Mouse (Mus musculus): ENCODE results near the gene Vmn1r220. TPM values are rescaled to one million over a fixed set of nuclear protein-coding genes. Genes with fewer than 3 reads are reported as not detected.
"Not testable (repeated sequence)": the region's sequence is repeated elsewhere in the genome, so short reads cannot be mapped to it uniquely, and the experiment has no call there.

The Vmn1r220 gene
- polyA plus RNA-seq (2015; fragmentation: Nextera tagmentation; extraction: Ambion mirVana) = not detected in 2 replicates

DNA sequence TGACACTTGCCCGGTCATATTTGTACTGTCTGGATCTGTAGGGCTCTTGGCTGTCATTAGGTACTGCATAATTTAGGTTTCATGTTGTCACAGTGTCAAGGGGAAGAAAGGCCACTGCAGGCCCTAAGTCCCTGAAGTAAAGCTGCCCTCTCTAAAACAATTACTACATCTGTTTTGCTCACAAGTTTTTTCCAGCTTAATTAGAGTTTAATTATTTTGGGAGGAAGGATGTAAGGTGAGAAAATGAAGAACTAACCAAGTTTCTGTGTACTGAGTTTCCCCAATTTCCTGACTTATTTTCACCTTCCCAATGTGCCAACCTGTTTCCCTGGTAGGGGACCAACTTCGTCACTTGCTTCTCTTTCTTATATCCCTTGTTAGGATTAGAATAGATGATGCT, at the start of gene Vmn1r220:
TSS of gene Vmn1r220 (minus strand) at position 101 of the 400 bp plus-strand sequence.
- WGBS = 85% methylated on average over 2 of the region's 2 CpGs
- no peak within 1 kb of the TSS for H3K9ac ChIP-seq
- H3K9me3 ChIP-seq = no peaks in the 10 kb centered on the region
- no peak within 1 kb of the TSS for H3K27ac ChIP-seq
- no peak within 1 kb of the TSS for H3K4me3 ChIP-seq (replicated peaks)
- H3K4me1 ChIP-seq = no peaks in the 10 kb centered on the region
- H3K36me3 ChIP-seq = no peaks in the 10 kb centered on the region
- ATAC-seq (ENCODE audit: insufficient read depth, low FRiP score, low read depth) = no peak
- no peaks in the 10 kb centered on the region for H3K27me3 ChIP-seq (replicated peaks)
- H3K4me2 ChIP-seq = no peak within 1 kb of the TSS

DNA sequence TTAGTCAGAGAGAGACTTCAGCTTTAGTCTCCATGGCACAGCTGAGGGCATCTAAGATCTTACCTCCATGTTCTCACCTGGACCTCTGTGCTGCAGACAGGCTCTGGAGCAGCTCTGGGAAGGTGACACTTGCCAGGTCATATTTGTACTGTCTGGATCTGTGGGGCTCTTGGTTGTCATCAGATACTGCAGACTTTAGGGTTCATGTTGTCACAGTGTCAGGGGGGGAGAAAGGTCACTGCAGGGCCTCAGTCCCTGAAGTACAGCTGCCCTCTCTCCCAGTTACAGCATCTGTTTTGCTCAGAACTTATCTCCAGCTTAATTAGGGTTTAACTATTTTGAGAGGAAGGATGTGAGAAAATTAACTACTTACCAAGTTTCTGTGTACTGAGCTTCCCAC, 48.1 kb upstream of the Vmn1r220 start, which contains the start of gene Vmn1r222:
TSS of gene Vmn1r222 (minus strand) at position 101 of the 400 bp plus-strand sequence.
- H3K9ac ChIP-seq; H3K9me3 ChIP-seq; H3K4me1 ChIP-seq; H3K27ac ChIP-seq; ATAC-seq (ENCODE audit: insufficient read depth, low FRiP score, low read depth); H3K4me2 ChIP-seq; H3K36me3 ChIP-seq; H3K27me3 ChIP-seq (replicated peaks); H3K4me3 ChIP-seq (replicated peaks): not testable (repeated sequence)

DNA sequence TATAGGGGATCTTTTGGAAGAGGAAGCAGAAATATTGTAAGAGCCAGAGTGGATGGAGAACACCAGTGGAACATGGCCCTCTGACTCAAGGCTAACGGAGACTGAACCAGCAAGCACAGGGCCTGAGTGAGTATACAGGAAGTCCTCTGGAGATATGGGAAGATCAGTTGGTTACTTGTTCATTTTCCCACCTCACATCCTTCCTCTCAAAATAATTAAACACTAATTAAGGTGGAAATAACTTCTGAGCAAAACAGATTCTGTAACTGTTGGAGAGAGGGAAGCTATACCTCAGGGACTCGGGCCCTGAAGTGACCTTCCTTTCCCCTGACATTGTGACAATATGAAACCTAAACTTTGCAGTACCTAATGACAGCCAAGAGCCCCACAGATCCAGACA, 26.1 kb upstream of the Vmn1r220 start, which contains the start of gene Vmn1r221:
TSS of gene Vmn1r221 (plus strand) at position 301 of the 400 bp plus-strand sequence.
- WGBS = 70% methylated on average over 2 of the region's 2 CpGs
- not testable (repeated sequence) for H3K4me3 ChIP-seq (replicated peaks); H3K36me3 ChIP-seq; H3K9me3 ChIP-seq; H3K27ac ChIP-seq; H3K4me1 ChIP-seq; H3K9ac ChIP-seq; H3K27me3 ChIP-seq (replicated peaks); H3K4me2 ChIP-seq; ATAC-seq (ENCODE audit: insufficient read depth, low FRiP score, low read depth)

DNA sequence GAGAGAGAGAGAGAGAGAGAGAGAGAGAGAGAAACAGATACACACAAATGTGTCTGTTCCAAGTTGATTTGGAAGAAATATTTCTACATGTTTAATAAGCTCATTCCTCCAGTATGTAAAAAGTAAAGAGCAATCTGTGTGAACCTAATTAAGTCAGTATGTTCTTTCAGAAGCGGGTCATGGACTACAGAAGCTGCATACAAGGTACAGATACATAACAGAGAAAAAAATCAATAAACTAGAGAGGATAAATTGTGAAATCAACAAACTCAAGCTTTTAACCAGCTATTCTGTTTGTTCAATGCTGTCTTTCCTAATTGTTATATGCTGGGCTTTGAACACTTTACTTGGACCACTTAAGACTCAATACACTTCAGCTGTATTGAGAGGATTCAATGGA, 16.1 kb upstream of the Vmn1r220 start:
- not testable (repeated sequence) for H3K9me3 ChIP-seq; H3K36me3 ChIP-seq; H3K27ac ChIP-seq; H3K4me1 ChIP-seq; ATAC-seq (ENCODE audit: insufficient read depth, low FRiP score, low read depth); H3K9ac ChIP-seq; H3K27me3 ChIP-seq (replicated peaks); H3K4me2 ChIP-seq; H3K4me3 ChIP-seq (replicated peaks)
- 71% methylated on average over 1 of the region's 1 CpGs for WGBS

DNA sequence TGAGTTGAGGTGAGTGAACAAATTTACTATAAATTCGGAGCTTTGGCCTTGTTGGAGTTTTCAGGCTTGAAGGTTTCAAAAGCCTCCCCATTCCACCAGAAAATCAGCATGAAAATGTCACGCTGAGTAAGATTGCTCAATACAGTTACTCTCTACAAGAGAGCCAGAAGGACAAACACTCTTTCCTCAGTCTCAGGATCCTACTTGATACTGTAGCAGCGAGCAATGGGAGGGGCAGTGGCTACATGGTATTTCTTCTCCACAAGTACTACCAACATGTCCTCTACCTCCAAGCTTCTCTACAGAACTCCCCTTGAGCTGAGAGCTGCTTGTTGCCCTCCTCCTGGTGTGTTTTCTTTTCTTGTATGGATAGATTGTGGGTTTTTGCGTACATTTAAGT, 21.3 kb downstream of the Vmn1r220 start:
- 82% methylated on average over 4 of the region's 4 CpGs for WGBS
- ATAC-seq (ENCODE audit: insufficient read depth, low FRiP score, low read depth) = not testable (repeated sequence)

DNA sequence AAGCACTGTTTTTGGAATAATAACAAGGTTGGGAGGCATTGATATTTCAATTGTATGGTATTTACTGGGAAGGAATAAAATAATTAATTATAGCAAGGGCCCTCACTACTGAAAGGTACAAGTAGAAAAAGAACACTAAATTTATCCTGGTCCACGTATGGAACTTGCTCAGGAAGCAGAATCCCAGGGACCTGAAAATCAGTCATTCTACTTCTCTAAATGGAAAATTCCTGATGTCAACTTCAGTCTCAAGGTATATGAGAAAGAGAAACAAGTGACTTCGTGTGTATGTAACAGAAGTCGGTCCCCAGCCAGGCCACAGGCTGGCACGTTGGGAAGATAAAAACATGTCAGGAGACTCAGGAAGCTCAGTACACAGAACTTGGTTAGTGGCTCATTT, 28.8 kb downstream of the Vmn1r220 start, which contains the start of gene Vmn1r219:
TSS of gene Vmn1r219 (plus strand) at position 301 of the 400 bp plus-strand sequence.
- H3K9ac ChIP-seq = no peak within 1 kb of the TSS
- 74% methylated on average over 4 of the region's 4 CpGs for WGBS
- no peak for ATAC-seq (ENCODE audit: insufficient read depth, low FRiP score, low read depth)
- no peaks in the 10 kb centered on the region for H3K9me3 ChIP-seq
- H3K4me3 ChIP-seq (replicated peaks) = no peak within 1 kb of the TSS
- no peak within 1 kb of the TSS for H3K27ac ChIP-seq
- no peak within 1 kb of the TSS for H3K4me2 ChIP-seq
- H3K36me3 ChIP-seq = no peaks in the 10 kb centered on the region
- H3K27me3 ChIP-seq (replicated peaks) = no peaks in the 10 kb centered on the region
- H3K4me1 ChIP-seq = no peaks in the 10 kb centered on the region

More for the DNA sequence above, 21.3 kb downstream of the Vmn1r220 start:
- H3K36me3 ChIP-seq; H3K4me2 ChIP-seq; H3K4me1 ChIP-seq; H3K4me3 ChIP-seq (replicated peaks); H3K27ac ChIP-seq; H3K9ac ChIP-seq; H3K9me3 ChIP-seq; H3K27me3 ChIP-seq (replicated peaks): not testable (repeated sequence)

DNA sequence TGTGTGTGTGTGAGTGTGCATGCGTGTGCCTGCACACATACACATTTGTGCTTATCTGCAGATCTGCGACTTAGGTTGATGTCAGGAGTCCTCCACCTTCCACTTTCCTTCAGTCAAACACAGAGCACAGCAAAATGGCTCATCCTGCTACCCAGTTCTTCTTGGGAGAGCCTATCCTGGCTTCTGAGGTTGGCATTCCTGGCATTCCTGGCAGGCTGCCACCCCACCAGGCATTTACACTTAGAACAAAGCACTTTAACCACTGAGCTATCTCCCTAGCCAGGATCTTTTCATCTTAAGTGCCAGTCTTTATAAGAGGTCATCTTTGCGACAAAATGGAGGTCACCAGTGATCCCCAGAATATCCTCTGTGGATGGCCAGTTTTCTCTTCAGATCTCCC, 29.9 kb downstream of the Vmn1r220 start:
- Histone ChIP-seq H3K4me2 (no peak overlapping the region), H3K36me3 (no peaks in the 10 kb centered on the region)

DNA sequence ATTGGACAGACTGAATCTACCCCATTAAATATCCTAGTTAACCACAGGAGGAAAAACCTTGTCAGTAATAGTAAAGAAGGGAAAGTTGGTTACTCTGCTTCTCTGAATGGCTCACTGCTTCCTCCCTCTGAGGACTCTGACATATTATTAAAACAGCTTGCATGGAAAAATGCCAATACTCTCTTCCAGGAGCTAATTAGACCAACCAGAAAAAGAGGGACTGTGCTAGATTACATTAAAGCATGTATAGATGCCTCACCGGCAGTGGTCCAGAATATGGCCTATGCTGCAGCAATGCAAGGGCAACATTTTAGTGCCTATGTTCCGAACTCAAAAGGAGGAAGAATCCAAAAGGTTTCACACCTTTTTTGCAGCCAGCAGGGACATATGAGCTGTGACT, 48.9 kb downstream of the Vmn1r220 start:
- H3K27me3 ChIP-seq (replicated peaks) = no peaks in the 10 kb centered on the region
- WGBS = 83% methylated on average over 2 of the region's 2 CpGs
- H3K9me3 ChIP-seq = no peaks in the 10 kb centered on the region
- no peak overlapping the region for H3K9ac ChIP-seq
- H3K4me1 ChIP-seq = no peaks in the 10 kb centered on the region
- H3K27ac ChIP-seq = no peak overlapping the region
- ATAC-seq (ENCODE audit: insufficient read depth, low FRiP score, low read depth) = no peak
- H3K4me3 ChIP-seq (replicated peaks) = no peak overlapping the region
- no peaks in the 10 kb centered on the region for H3K36me3 ChIP-seq
- H3K4me2 ChIP-seq = no peak overlapping the region

More for the DNA sequence above, 29.9 kb downstream of the Vmn1r220 start:
- H3K4me1 ChIP-seq = no peaks in the 10 kb centered on the region
- no peaks in the 10 kb centered on the region for H3K27me3 ChIP-seq (replicated peaks)
- no peak overlapping the region for H3K27ac ChIP-seq
- H3K9me3 ChIP-seq = no peaks in the 10 kb centered on the region
- no peak overlapping the region for H3K9ac ChIP-seq
- H3K4me3 ChIP-seq (replicated peaks) = no peak overlapping the region
- 50% methylated on average over 3 of the region's 3 CpGs for WGBS
- no peak for ATAC-seq (ENCODE audit: insufficient read depth, low FRiP score, low read depth)

DNA sequence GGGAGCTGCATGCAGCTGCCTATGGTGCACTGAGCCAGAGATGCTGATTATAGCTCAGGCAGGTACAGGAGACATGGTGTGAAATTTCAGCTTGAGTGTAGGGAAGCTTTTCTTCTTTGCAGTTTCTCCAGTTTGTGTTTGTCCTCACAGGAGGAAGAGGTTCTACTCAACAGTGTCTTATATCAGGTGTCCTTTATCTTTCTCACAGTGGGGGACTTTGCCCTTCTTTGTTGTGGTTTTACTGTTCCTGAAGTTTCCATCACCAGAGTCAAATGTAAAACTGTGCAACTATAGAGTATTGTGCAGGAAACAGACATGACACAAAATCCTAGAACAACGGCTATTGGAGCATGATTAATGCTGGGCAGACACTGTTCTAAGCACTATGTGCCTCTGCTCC, 54.3 kb downstream of the Vmn1r220 start:
- H3K9ac ChIP-seq = no peak overlapping the region
- no peak for ATAC-seq (ENCODE audit: insufficient read depth, low FRiP score, low read depth)
- H3K4me2 ChIP-seq = no peak overlapping the region
- no peak overlapping the region for H3K4me3 ChIP-seq (replicated peaks)
- no peaks in the 10 kb centered on the region for H3K4me1 ChIP-seq
- H3K9me3 ChIP-seq = no peaks in the 10 kb centered on the region
- H3K36me3 ChIP-seq = no peaks in the 10 kb centered on the region
- H3K27ac ChIP-seq = no peak overlapping the region
- WGBS = 59% methylated on average over 1 of the region's 1 CpGs
- no peaks in the 10 kb centered on the region for H3K27me3 ChIP-seq (replicated peaks)

DNA sequence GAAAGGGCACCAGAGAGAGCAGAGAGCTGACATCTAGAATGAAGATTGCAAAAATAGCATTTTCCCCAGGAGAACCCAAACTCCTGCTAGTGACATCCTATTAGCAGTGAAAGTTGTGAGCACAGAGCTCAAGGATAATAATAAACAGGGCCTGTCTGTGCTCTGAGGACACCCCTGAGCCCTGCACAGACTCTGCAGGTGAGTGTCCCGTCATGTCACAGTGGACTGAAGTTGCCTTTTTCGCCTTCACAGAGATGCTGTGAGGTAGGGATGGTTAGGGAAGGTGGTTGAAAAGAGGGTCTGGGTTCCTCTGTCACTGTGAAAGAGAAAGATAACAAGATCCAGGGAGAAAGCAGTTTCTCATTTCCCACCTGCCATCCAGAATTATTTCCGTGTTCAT, 54.7 kb downstream of the Vmn1r220 start, which contains the start of gene Vmn1r218:
TSS of gene Vmn1r218 (plus strand) at position 57 of the 400 bp plus-strand sequence.
- no peak within 1 kb of the TSS for H3K9ac ChIP-seq
- H3K27ac ChIP-seq = no peak within 1 kb of the TSS
- no peaks in the 10 kb centered on the region for H3K36me3 ChIP-seq
- H3K4me2 ChIP-seq = no peak within 1 kb of the TSS
- H3K9me3 ChIP-seq = no peaks in the 10 kb centered on the region
- H3K4me3 ChIP-seq (replicated peaks) = no peak within 1 kb of the TSS
- no peaks in the 10 kb centered on the region for H3K4me1 ChIP-seq
- 69% methylated on average over 3 of the region's 3 CpGs for WGBS
- no peak for ATAC-seq (ENCODE audit: insufficient read depth, low FRiP score, low read depth)
- no peaks in the 10 kb centered on the region for H3K27me3 ChIP-seq (replicated peaks)

Other genes starting within 250 kb of the Vmn1r220 start
- not detected in 2 replicates for gene Vmn1r213, start 180.3 kb downstream of the Vmn1r220 start, polyA plus RNA-seq (2015; fragmentation: Nextera tagmentation; extraction: Ambion mirVana)
- gene Vmn1r214, start 157.6 kb downstream of the Vmn1r220 start, polyA plus RNA-seq (2015; fragmentation: Nextera tagmentation; extraction: Ambion mirVana) = not detected in 2 replicates
- not detected in 2 replicates for gene Vmn1r215, start 120.0 kb downstream of the Vmn1r220 start, polyA plus RNA-seq (2015; fragmentation: Nextera tagmentation; extraction: Ambion mirVana)
- not detected in 2 replicates for gene Vmn1r217, start 69.7 kb downstream of the Vmn1r220 start, polyA plus RNA-seq (2015; fragmentation: Nextera tagmentation; extraction: Ambion mirVana)
- not detected in 2 replicates for gene Vmn1r218, start 54.8 kb downstream of the Vmn1r220 start, polyA plus RNA-seq (2015; fragmentation: Nextera tagmentation; extraction: Ambion mirVana)
- not detected in 2 replicates for gene Vmn1r219, start 28.7 kb downstream of the Vmn1r220 start, polyA plus RNA-seq (2015; fragmentation: Nextera tagmentation; extraction: Ambion mirVana)
- not detected in 2 replicates for gene Vmn1r221, start 26.2 kb upstream of the Vmn1r220 start, polyA plus RNA-seq (2015; fragmentation: Nextera tagmentation; extraction: Ambion mirVana)
- not detected in 2 replicates for gene Vmn1r222, start 48.0 kb upstream of the Vmn1r220 start, polyA plus RNA-seq (2015; fragmentation: Nextera tagmentation; extraction: Ambion mirVana)
- gene Vmn1r223, start 59.2 kb upstream of the Vmn1r220 start, polyA plus RNA-seq (2015; fragmentation: Nextera tagmentation; extraction: Ambion mirVana) = not detected in 2 replicates
- 40.9 and 42.0 TPM in 2 replicates for gene Zfp322a, start 181.2 kb upstream of the Vmn1r220 start, polyA plus RNA-seq (2015; fragmentation: Nextera tagmentation; extraction: Ambion mirVana)
- 10.7 and 11.9 TPM in 2 replicates for gene Abt1, start 235.9 kb upstream of the Vmn1r220 start, polyA plus RNA-seq (2015; fragmentation: Nextera tagmentation; extraction: Ambion mirVana)